Mouse (Mus musculus): ENCODE measurements at regions not wholly inside any gene's neighbourhood (a gene's known extent, or its start where the extent isn't known, plus 50 kb on each side); places are given as distances from the start of the nearest gene placed in this dataset.

DNA sequence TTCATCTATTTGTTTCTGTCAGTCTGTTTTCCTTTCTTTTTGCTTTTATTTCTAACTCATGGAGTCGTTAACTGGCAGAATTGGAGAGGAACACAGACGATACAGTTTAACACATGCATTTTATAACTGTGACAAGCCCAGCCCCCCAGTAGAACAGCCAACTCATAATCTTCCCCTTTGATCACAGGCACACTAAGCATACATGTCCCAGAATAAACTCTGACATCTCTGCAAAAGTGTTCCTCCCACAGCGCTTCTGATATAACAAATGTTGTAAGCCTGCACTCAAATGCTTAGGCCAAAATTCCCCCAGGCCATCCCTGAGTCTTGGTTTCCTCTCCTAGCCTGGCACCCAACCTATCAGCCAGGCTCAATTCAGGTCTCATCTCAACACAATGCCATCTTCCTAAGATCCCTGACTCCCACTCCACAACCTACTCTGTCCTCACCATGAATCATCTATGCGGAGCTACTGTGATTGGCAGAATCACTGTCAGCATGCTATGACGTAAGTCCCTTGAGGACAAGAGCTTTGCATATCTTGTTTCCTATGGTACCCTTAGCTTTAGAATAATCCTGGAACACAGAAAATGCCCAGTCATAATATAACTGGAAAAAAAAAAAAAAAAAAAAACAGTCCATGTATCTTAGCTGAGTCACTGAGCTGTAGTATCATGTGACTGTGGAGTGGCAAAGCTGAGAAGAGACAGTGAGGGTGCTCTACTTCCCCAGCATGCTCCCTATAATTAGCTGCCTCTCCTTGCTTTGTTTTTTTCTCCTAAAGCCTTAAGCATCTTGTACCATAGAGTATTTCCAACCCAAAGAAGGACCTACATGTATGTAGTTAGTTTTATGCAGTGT is 146.7 kb downstream of the Plk2 start:
- DNase-seq: no peak

DNA sequence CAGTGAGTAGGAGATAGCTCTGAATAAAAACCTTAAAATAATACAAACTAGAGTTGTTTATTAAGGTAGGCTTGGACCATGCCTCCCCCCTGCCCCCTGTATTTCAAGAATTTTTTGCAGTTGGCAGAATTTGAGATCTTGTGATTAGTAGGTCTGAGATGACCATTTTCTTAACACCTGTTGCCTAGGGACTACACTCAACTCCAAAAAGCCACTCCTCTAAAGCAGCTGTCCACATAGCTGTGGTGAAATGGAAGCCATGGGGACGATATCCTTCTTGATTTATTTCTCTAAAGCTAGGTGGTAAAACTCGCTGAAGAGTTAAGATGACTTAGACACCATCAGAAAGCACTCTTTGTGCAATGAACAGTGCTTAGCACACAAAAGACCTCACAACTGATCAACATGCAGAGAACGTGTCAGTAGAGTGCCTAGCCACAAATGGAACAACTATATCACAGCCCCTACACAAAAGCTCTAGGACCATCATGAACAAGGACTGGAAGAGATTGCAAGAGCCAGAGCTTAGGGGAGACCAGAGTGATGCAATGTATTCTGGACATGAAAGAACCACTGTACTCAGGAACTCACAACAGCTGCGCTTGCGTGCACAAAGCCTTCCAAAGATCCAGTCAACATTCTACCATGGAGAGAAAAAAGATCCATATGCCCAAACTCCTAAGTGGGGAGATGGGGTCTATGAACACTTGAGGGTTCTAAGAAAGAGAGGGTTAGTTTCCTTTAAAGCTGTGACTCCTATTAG is 147.6 kb downstream of the Plk2 start:
- DNase-seq: no peak

DNA sequence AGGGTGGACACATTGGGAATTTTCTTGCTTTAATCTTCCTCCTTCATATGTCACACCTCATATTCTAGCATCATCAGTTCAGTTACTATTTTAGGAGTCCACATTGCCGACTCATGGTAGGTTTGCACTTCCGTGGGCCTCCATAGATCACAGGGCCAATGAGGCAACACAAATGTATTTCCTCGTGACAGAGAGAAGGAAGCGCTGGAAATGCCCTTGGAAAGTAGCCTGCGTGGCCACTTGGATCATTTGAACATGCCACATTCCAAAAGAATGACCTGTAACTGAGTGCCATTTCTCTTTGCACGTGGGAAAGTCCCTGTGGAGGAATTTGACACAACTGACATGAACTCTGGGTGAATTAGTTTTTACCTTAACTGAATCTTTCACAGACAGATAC is 150.6 kb downstream of the Plk2 start:
- no peak for DNase-seq

DNA sequence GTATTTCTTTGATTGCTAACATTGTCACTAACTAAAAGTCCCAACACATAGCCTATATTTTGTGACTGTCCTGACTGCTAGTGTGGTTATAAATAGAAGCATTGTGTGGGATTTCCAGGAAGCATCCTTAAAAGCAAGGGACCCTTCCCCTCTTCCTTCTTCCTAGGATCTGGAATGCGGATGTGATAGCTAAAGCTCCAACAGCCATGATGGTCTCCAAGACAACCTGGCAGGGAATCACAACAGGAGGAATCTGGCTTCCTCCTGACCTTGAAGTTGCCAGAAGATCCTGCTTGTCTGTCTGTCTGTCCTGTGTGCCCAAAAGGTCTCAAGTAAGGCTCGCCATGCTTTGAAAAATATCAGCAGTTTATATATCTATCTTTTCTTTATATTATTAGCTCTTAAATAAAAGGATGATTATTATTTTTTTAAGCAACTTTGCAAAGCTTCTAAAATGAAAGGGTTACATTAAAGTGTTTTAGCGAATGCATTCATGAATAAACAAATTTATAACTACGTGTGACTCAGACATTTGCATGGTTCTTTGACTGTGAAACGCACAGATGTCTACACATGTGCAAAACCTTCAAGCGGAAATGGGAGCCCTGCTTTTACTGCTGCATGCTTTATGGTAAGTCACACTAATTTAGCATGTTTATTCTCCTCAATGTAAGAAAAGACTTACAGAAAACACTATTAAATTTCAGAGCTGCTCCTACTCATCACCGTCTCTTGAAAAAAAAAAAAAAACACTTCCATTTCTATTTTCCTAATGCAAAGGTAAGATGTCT is 160.9 kb downstream of the Plk2 start:
- DNase-seq: no peak

DNA sequence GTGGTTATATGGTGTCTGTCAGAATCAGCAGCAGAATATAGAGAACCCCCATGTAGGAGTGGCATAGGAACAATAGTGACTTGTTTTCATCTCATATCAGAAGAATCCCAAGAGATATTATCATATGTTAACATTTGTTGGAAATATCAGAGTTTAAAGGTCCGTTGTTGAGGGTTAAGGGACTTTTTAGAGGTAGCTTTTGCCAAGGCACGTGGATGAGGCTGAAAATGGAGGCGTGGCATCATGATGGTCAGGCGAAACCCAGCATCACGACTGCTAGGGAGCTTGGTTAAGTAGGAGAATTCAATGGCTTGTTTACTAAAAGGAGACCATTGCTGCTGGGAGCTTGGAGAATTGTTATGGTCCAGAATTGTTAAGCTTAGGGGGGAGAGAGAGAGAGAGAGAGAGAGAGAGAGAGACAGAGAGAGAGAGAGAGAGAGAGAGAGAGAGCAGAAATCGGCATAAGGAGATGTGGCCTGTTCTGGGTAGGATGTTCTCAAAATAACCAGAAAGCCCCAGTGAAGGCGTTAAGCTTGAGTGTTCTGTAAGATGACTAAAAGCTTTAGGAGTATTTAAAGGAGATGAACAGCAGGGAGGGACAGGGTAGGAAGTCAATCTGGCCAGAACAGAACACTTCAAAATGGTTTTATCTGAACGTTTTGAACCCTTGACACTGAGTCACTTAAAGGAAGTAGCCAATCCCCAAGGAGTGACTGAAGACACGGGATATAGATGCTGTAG is 161.7 kb downstream of the Plk2 start:
- DNase-seq: no peak

DNA sequence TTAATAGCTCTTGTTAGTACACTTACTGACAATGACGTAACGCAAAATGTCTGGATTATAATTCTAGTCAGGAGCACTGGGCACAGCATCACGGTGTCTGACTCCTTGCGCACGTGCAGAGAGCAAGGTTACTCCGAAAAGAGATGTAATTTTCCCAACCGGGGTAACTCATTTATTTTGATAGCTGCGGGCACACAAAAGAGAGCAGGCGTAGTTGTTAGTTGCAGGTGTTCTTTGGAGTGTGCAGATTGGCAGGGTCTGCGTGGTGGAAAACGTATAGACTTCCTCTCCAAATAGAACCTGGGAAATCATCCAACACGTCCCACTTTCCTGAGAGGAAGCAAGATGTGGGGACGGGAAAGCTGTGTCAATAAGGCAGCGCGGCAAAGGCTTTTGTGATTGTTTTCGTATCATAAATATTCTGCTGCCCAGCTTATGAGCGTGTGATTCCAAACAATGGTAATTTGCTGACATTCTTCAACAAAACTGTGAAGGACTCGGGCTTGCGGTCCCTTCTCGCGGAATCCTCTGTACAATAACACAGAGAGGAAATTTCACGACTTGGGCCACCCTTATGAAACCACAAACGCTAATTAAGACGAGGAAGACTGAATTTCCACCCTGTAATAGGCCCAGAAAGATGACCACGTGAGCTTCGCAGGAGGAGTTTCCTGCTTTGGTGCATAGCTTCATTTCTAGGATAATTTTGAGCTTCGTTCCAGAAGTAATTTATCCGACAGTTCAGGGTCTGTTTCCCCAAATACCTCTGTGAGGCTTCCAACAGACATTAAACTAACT is 163.3 kb downstream of the Plk2 start:
- peak; percentile 11 for DNase-seq

DNA sequence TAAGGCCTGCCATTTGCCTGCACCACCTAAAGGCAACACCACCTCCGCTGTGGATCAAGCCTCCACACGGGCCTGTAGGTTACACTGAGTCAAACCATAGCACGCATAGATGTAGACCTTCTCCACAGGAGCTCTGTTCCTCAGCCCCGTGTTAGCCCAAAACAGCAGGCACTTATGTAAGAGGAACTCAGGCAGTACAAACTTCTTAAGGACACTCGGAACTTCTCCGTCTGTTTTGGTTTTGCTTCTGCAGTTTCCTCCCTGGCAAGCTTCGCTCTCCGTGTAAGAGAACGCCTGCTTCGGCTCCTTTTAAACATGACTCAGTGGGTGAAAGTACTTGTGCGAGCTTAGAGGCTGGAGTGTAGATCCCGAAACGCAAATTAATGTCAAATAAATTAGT is 165.7 kb downstream of the Plk2 start:
- DNase-seq: no peak

DNA sequence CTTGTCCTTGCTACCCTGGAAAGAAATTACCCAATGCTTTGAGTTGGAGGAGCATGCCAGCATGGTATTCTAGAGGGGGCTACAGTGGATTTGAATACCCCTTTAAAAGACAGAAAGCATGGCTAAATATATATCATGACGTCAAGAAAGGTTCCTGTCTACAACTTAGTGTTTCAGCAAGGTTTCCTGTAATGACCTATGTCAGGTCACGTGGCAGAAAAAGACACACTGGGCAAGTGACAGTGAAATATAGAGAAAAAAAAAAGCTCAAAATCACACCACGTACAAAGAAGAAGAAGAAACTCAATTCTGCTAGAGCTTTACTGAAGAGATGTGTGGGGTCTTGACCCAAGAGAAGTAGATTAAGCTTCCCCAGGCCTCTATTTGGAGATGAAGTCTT is 167.7 kb downstream of the Plk2 start:
- DNase-seq: no peak

DNA sequence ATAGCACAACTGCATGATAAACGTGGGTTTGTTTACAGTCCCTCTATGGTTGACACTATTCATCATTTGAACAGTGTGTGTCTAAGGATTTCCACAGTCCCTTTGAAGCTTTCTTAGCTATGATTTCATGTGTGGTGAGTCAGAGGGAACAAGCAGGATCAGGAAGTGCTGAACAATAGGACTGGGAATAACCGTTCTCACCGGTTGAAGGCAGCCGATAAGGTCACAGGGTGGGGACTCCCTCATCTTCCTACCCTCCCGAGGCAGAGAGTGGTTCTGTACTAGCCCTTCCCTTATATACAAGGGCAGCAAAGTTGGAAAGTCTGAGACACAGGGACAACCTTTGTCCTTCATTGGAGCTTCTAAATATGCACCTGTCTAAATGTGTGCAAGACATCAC is 168.1 kb downstream of the Plk2 start:
- no peak for DNase-seq

DNA sequence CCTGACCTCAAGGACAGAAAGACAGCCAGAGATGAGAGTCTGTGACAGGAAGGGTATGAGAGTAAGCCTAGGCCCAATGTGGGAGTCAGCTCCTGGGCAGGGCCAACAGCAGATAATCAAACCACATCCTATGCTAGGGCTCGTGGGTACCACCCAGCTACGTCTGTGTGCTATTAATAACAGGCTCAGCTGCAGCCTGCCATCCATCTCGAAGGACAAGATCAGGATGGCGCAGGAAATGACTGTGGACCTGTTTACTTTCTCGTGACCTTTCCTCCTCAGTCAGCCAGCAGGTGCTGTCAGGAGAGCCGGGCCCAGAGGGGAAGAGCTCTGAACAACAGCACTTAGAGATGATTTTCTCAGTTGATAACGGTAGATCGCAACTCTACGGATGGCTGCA is 169.1 kb downstream of the Plk2 start:
- no peak for DNase-seq

DNA sequence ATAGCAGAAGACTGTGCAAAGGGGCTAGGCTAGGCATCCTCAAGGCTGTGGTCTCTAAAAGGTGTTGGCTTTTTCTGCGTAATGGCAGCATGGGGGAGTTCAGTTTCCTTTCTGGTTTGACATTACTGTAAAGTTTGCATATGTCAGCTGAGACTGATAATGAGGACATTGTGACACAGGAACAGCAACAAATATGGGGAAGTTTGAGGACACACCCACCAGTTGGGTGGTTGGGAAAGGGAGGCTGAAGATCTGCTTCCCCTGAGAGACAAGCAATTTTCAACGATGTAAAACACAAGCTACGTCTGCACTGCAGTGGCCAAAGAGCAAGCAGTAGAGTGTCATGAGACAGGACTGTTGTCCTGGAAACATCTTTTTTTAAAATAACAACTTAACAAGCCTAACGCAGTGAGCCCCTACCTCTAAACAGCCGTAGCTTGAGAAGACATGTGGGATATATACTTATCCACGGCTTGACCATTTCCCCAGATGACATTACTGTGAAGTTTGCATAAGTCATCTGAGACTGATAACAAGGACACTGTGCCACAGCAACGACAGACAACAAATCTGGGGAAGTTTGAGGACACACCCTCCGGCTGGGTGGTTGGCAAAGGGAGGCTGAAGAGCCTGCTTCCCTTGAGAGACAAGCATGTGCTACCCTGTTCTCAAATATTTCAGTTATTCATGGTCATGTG is 173.8 kb downstream of the Plk2 start:
- DNase-seq: no peak

DNA sequence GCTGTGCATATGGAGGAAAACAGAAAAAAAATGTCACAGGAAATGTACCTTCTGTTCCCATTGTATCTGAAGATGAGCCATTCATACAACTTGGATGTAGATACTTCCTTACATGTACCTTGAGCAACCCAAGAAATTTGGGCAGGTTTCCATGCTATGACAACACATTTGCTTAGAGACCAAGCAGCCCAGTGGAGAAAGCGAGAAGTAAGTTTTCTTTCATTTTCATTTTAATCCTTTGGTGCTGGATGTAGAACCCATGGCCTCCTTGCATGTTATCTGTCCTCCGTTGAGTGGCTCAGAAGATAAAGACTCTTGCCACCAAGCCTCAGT is 174.3 kb downstream of the Plk2 start:
- DNase-seq: no peak

DNA sequence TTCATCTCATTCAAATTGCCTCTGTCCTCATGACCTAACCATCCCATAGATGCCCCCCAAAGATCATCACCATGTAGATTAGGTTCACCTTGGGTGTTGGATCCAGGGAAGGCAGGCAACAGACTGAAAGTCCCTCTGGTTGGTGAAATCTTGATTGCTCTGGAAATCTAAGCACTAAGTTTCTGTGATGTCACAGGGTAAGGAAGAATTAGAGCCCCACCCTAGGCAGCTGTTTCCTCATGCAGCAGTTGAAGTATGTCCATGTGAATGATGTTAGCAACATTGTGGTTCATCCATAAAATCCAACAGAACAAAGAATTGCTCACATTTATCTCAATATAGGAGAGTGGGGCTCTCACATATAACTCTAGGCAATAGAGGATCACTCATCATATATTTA is 175.5 kb downstream of the Plk2 start:
- no peak for DNase-seq

DNA sequence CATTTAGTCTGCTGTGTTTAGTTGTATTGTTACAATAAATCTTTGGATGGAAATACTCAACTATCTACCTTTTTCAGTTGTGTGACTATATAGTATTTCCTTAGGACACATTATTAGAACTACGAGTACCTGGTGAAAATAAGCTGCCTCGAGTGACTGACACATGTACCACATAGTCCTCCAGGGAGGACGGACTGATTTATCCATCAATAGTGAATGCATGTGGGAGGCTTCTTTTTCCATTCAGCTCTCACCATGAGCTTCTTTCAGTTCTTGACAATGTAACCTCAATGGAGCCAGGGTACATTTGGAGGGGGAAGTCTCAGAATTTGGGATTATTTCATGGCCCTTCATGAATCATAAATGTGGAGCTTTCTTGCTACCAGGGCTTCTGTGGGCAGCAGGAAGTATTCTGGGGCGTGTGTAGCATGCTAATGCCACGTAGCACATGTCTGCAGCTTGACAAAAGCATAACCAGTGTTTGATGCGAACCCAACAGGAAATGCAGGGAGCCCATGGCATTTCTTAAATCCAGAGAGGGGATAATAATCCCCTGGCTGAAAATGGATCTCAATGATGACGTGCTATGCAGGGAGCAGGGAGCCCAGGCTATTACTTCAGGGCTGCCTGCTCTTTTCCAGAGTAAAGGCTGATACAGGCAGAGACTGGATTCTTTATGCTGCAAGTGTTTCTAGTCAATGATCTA is 178.7 kb downstream of the Plk2 start:
- peak; percentile 44 for DNase-seq

DNA sequence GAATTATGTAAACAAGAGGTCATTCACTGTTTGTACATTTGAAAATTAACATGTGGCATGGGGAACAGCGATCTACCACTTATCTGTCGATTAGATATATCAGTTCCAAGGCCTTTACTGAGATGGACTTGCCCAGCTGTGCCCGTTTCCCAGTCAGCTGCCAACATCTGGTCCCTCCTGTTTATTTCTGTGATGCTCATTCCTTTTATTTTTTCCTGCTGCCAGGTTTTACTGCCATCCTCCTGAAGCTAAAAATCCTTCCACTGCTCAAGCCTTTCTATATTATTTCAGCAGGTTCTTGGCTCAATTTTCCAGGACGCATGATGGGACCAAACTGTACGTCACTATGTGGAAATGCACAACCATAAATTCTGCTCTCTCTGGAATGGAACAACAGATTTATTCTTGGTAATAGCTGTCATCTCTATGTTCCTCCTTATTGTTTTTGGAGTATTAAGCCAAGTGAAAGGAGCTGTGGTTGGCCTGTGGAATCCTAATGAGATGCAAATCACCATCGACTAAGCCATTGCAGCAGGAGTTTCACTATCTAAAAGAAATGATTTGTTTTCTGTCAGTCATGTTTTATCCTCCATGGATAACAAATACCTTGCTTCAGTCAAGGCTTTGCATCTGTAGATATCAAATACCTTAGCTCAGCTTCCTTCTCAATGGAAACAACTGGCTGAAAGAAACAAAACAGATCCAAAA is 180.1 kb downstream of the Plk2 start:
- DNase-seq: no peak

DNA sequence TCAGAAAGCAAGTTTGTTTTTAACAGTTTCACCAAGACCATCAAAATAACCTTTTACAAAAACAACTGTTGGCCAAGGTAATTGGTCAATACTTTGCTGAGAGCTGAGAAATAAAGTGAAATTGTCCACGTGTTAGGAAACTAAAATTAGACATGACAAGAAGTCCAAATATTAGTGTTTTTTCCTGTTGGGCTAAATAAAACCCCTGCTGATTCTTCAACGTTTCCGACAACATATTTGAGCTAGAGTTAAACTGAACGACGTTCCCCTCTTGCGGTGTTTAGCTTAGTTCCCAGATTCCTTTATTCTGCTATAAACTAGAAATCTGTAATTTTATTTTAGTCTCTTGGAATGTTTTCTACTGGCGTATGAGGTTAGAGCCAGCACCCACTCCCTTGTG is 183.3 kb downstream of the Plk2 start:
- DNase-seq: no peak

DNA sequence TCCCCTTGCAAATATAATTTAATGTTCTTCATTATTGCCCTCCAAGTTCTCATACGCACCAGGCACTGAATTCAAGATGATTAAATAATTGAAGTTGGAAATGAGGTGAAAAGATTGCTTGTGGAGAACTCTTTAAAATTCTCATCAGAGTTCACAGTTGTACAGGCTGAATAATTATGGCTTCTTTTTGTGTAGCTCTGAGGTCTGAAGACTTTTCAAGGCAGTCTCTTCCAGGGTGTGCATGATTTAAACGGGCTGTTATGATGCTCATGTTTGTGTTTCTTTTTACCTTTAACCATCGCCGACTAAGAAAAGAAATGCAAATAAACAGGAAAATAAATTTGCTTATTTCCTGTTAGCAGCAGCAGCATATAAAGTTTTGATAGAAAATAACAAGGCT is 185.3 kb downstream of the Plk2 start:
- no peak for DNase-seq

DNA sequence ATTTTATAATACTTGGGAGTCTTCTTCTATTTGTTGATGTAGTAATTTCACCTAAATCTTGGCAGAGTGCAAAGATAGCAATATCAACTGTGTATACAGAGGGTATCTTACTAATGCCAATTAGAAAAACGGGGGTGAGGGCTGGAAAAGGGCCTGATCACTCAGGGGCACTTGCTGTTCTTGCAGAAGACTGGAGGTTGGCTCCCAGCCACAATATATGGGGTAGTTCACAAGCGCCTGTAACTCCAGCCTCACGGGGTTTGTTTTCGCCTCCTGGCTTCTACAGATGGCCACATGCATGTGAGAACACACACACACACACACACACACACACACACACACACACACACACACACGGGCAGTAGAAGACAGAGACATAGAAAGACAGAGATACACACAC is 185.7 kb downstream of the Plk2 start:
- no peak for DNase-seq

DNA sequence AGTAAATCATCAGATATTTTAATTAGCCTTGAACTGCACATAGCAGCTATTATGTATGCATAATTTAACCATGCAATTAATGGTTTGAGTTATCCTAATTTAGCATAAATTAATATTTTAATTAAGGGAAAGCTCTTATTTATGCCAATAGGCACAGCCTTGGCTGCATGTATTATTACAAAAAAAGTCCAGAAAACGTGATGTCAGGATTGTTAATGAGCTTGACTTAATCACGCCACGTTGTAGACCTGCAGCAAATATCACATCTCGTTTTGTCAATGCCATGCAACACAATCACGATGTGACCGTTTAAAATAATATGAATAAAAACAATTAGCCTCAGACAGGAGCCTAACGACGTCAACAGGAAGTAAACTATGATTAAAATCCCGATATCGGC is 189.9 kb downstream of the Plk2 start:
- no peak for DNase-seq

DNA sequence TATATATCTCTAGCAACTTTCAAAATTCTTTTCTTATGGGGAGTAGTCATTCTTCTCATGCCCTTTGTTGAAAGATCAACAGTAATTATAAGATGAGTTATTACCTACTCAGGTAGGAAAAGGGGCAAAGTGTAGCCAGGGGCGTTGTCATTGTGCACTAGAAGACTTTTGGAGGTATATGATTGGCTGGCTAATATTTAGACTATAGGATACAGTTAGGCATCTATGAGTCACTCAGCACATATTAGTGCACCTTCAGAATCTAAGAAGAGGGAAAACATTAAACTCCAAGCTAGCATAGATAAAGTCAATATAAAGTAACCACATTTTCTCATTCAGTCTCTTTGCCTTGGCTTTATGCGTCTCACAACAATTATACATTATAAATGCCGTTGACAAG is 199.8 kb downstream of the Plk2 start:
- no peak for DNase-seq

All from right cerebral cortex, postnatal 4 days (tissue).